Mouse (Mus musculus): ENCODE results near the gene Lrrc25.

Gene Lrrc25

GRCm38 (mm10) chr8:70617985-70618384 is 2.0 kb downstream of the Lrrc25 start:
- no peak for DNase-seq

GRCm38 (mm10) chr8:70618888-70619334 is 3.0 kb downstream of the Lrrc25 start:
- peak; percentile 71 to 75 for DNase-seq

DNA sequence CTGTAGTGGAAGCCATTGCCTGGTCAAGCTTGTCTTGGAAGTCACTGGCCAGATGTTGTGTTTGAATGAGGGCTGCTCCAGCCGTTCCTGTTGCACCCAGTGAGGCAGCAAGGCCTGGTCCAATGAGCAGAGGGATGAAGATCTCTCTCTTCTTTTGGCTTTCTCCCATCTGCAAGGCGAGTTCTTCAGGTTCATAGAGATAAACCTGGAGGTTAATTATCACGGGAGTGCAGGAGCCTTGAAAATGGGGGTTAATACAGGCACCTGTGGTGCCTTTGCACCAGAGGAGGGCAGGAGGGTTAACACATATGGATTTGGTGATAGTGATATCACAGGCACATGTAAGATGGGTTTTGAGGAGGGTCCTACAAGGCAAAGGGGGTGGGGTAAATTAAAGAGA is 6.3 kb downstream of the Lrrc25 start:
- DNase-seq = no peak

- DNase-seq = peak; percentile 53 to 71
Observed at GRCm38 (mm10) chr8:70625104-70625503, 9.1 kb downstream of the Lrrc25 start.

DNA sequence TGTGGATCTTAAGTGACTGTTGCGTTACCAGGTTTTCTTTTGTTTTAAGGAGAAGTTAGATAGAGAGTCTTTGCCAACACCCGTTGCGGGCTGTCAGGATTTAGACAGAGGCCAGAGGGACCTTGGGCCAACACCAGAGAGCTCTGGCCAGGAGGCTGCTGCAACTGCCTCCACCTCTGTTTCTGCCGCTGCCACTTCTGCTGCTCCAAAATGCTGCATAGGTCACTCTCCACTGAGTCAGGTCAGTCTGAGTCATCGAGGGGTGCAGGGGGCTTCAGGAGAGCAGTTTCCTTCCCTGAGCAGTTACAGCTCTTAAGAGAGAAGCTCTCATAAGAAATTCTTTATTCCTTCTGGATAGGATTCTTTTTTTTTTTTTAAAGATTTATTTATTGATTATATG is 11.1 kb downstream of the Lrrc25 start:
- no peak for DNase-seq

DNA sequence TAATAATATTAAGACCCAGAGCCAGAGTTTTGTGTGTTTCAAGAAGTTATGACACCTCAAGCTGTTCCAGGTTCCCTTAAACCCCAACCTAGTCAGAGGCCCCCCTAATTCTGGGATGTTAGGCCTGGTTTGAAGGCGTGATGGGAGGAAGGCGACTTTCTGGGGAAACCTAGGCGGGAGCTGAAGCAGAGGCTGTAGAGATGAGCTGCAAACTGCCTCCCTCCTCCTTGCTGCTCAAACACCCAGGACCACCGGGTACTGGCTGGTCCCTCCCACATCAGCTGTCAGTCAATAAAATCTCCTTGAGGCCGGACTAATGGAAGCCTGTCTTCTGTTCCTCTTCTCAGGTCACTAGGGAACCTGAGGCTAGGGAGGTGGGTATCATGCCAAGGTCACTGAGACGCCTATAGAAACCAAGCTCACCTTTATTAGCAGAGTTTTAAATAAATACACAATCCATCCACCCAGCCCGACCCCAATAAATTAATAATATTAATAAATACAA is 13.1 kb downstream of the Lrrc25 start:
- DNase-seq = no peak

DNA sequence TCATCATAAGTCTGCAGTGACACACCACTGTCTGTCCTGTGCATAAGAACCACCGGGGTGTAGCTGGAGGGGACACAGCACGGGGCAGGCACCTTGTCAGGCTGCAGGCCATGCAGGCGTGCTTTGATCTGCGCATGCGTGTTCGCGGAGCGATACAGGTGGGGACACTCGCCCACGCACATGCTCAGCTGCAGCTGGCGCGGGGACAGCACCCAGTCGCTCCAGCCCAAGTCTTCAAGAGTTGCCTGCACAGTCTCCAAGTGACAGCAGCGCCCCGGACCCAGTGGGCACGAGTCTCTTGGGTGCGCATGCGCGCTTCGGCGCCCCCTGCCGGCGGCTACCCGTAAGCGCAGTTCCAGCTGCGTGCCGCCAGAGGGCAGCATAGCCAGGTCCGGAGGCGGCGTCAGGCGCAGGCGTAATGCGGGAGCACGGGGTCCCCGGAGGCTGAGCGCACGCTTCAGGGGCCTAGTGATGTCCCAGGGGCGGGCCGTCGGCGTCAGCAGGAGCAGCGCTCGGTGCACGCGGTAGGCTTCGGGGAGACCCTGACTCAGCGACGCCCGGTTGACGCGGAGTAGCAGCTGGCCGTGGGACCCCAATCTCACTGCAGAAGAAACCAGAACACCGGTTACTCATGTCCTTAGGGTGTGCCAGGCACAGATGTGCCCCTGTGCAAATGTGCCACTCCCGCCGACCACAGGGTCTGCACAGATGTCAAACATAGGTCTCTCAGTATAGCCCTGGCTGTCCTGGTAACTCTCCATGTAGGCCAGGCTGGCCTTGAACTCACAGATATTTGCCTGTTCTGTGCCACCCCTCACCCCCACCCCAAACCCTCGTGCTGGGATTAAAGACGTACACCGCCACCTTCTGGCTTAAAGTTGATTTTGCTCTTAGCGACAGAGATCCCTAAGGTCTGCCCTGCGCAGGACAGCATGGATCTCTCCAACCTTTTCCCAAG is 13.9 kb downstream of the Lrrc25 start:
- DNase-seq = peak; percentile 85 to 87

- peak; percentile 68 to 82 for DNase-seq
Observed at GRCm38 (mm10) chr8:70630532-70631381, 14.8 kb downstream of the Lrrc25 start.

GRCm38 (mm10) chr8:70631436-70631835 is 15.5 kb downstream of the Lrrc25 start:
- peak; percentile 62 to 69 for DNase-seq

- DNase-seq = no peak
Observed at GRCm38 (mm10) chr8:70632346-70632892, 16.5 kb downstream of the Lrrc25 start, which contains the start of gene Gdf15. Gene Gdf15 (minus strand): TSS chr8:70632456.

DNA sequence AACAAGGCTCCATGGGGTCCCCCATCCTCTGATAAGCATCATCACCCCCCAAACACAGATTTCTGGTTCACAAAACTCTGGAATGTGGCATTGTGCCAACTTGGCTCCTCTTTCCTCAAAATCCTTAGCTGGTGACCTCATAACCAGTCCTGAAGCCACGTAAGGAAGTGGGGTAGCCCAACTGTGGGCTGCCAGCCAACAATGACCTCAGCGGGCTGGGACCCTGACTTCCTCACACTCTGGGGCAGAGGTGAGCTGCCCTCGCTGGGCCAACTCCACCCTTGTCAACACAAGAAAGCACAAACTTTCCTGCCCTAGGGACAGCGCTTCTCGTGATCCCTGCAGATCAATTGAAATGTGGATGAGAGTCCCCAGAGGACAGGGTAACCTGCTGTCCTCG is 18.1 kb downstream of the Lrrc25 start:
- DNase-seq = peak; percentile 86 to 90

DNA sequence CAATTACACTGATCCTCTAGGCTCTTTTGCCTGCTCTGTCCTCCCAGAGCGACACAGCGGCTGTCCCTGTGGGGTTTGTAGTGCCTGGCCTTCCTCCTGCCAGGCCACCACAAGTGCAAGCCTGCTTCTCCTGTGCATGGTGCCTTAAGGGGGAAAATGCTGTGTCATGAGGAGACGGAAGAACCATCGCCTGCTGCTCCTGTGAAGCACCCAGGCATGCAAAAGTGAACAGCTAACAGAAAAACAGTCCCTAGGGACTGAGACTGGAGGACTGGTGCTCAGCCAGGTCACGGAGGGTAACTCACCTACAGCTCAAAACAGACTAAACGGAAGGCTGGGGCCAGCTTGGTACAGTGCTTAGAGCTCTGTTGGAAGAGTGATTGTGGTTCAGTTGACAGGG is 19.6 kb downstream of the Lrrc25 start:
- DNase-seq = no peak

DNA sequence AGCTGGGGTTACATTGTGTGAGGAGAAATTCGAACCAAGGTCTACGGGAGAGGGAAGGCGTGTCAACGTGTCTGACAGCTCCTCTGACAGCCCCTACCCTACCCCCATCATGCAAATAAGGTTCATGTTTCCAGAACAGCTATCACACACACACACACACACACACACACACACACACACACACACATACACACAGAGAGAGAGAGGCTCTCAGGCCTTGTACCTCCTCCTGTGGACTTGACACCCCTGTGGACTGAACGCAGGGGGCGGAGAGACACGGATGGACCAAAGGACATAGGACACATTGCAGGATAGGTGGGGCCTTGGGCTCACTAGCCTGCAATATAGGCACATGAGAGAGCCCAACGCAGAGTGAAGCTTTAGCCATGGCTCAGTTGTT is 20.9 kb downstream of the Lrrc25 start:
- DNase-seq = no peak

- DNase-seq = no peak
Observed at GRCm38 (mm10) chr8:70638752-70639151, 22.8 kb downstream of the Lrrc25 start.

- no peak for DNase-seq
Observed at GRCm38 (mm10) chr8:70643019-70643418, 27.1 kb downstream of the Lrrc25 start.

GRCm38 (mm10) chr8:70644065-70644464 is 28.1 kb downstream of the Lrrc25 start:
- DNase-seq = no peak

- DNase-seq = peak; percentile 58 to 64
Observed at GRCm38 (mm10) chr8:70645501-70646224, 29.7 kb downstream of the Lrrc25 start.

DNA sequence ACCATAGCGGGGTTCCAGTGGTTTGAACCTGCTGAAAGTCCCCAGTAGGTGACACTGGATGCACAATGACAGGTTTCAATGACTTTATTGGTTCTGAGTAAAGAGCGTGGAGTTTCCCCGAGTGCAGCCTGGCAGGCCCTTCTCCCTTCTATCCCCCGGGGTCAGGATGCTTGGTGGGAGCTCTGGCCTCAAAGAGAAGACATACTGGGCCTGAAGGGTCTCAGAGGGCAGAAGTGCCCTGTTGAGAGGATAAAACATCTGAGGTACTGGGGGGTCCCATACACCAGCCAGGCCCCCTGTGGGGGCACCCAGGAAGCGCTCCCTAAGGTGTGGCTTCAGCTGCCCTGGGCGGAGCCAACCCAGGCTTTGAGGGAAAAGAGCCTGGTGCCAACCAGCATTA is 30.4 kb downstream of the Lrrc25 start:
- no peak for DNase-seq

DNA sequence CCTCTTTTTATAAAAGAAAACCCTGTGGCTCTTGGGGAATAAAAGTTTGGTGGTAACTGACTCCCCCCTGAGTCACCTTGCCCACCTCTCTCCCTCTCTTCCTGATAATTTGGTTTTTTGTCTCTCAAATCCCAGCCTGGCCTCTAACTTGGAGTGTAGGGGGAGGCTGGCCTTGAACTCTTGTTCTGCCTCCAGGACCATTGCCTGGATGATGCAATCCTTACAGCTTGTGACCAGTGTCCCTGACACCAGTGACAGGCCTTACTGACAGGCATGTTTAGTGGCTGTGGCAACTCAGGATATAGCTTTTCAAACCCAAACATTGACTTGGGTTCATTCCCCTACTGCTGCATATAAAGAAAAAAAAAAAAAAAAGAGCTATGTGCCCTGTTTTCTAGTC is 30.8 kb downstream of the Lrrc25 start:
- no peak for DNase-seq

DNA sequence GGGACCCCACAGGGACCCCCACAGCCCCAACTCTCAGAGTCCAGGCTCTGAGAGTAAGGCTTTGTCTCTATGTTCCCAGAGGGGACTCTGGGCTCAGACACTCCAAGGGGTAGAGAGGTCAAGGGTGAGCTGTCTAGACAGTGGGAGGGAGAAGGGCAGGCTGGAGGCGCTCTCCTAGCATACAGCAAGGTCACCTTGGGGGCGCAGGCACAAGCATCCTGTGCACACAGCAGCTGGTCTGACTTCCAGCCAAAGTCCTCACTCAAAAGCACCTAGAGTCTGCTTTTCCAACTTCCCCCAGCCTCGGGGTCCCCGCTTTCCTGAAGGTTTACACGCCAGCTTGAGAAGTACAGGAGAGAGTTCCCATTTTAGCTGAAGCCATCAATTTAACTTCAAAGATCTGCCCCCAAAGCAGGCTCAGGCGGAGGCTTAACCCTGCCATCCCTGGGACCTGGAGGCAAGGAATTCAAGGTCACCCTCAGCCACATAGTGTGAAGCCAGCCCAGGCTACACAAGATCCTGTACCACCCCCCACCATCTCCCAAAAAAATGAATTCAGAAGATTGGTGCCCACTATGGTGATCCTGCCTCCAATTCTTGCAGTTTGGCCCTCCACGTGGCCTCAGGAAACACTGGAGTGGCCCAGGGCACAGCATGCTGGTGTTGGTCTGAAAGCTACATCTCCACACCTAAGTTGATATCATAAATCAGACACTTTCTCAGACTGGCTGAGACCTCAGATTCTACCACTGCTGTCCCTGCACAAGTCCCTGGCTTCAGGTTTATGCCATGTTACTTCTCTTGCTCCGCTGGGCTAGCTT is 31.6 kb downstream of the Lrrc25 start:
- no peak for DNase-seq

DNA sequence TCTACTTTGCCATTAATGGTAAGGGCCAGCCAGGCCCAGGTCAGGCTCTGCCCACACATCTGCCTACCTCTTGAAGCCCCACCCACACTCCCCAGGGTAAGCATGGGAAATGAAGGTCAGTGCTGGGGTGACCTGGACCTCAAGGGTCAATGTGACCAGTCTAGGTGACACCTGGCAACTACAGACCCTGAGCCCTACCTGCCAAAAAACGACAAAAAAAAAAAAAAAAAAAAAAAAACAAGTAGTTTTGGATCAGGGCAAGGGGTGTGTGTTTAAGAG is 32.1 kb downstream of the Lrrc25 start:
- no peak for DNase-seq

DNA sequence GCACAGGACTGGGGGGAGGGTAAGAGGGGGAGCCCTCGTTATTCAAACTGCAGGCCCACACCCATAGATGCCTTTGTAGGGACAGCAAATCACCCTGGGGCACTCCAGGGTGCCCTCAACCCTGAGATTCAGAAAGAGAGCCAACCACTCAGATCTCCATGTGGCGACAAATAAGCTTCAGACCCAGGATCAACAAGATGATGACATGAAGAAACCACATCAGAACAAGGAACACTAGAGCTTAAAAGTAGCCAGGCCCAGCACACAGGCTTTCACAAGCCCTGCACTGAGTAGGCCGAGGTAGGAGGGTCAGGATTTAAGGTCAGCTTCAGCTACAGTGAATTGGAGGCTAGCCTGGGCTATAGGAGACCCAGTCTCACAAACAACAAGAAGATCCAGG is 33.0 kb downstream of the Lrrc25 start:
- DNase-seq = no peak

Measured in lung, adult 18-20 months (tissue).